Mouse (Mus musculus) heart, adult 8-10 months (tissue): ENCODE data around the gene Gm28557. TPM values are rescaled to one million over a fixed set of nuclear protein-coding genes. Genes with fewer than 3 reads are reported as not detected.
"Not testable (repeated sequence)": the region's sequence is repeated elsewhere in the genome, so short reads cannot be mapped to it uniquely, and the experiment has no call there.

Source experiments
- DNase-seq: peaks from one replicate; pipeline ENCODE4 v3.0.0; 2022; ENCODE audit warnings: low spot score
- total RNA-seq, 4 experiments: library from RNA; stranded (reverse); gene quantifications; 2 replicates each; pipeline ENCODE4 v1.2.4; 2022

Gene Gm28557
- 1 to 10 TPM; 1.9 to 2.8 (median 2.2) TPM for total RNA-seq

GRCm38 (mm10) chr13:67108194-67108820 lies at the start of gene Gm28557:
Gene Gm28557 (minus strand): TSS chr13:67108604.
- DNase-seq, result peak; percentile 98

- DNase-seq, result peak; percentile 89
Measured at GRCm38 (mm10) chr13:67128038-67128721, 19.8 kb upstream of the Gm28557 start.

GRCm38 (mm10) chr13:67127507-67127906 lies 19.1 kb upstream of the Gm28557 start:
- not testable (repeated sequence) for DNase-seq

GRCm38 (mm10) chr13:67124460-67124859 lies 16.1 kb upstream of the Gm28557 start:
- no peak for DNase-seq

GRCm38 (mm10) chr13:67121360-67121759 lies 13.0 kb upstream of the Gm28557 start, which contains the start of gene Zfp759:
Gene Zfp759 (plus strand): TSS chr13:67121660.
- not testable (repeated sequence) for DNase-seq

GRCm38 (mm10) chr13:67116163-67116562 lies 7.8 kb upstream of the Gm28557 start, which contains the start of gene Rslcan18:
Gene Rslcan18 (minus strand): TSS chr13:67116263.
- not testable (repeated sequence) for DNase-seq

- DNase-seq, result no peak
Measured at GRCm38 (mm10) chr13:67113287-67113686, 4.9 kb upstream of the Gm28557 start.

- peak; percentile 20 for DNase-seq
Measured at GRCm38 (mm10) chr13:67112096-67112495, 3.7 kb upstream of the Gm28557 start.

GRCm38 (mm10) chr13:67108821-67109206 lies 410 bp upstream of the Gm28557 start:
- DNase-seq, result no peak

- DNase-seq, result no peak
Measured at GRCm38 (mm10) chr13:67107681-67108080, 723 bp downstream of the Gm28557 start.

GRCm38 (mm10) chr13:67097876-67098275 lies 10.5 kb downstream of the Gm28557 start, which contains the start of gene Zfp708:
Gene Zfp708 (minus strand): TSS chr13:67097976.
- no peak for DNase-seq

- no peak for DNase-seq
Measured at GRCm38 (mm10) chr13:67090154-67090553, 18.2 kb downstream of the Gm28557 start.

GRCm38 (mm10) chr13:67081946-67082345 lies 26.5 kb downstream of the Gm28557 start:
- no peak for DNase-seq

GRCm38 (mm10) chr13:67081142-67081713 lies 27.2 kb downstream of the Gm28557 start:
- DNase-seq, result peak; percentile 89

- no peak for DNase-seq
Measured at GRCm38 (mm10) chr13:67077244-67077643, 31.2 kb downstream of the Gm28557 start.

- DNase-seq, result no peak
Measured at GRCm38 (mm10) chr13:67072786-67073185, 35.6 kb downstream of the Gm28557 start.

GRCm38 (mm10) chr13:67065386-67065785 lies 43.0 kb downstream of the Gm28557 start:
- no peak for DNase-seq

- no peak for DNase-seq
Measured at GRCm38 (mm10) chr13:67062427-67062826, 46.0 kb downstream of the Gm28557 start.

GRCm38 (mm10) chr13:67060786-67061358 lies 47.5 kb downstream of the Gm28557 start, which contains the start of gene Zfp712:
Gene Zfp712 (minus strand): TSS chr13:67061170.
- peak; percentile 95 for DNase-seq

GRCm38 (mm10) chr13:67060161-67060785 lies 48.1 kb downstream of the Gm28557 start:
- DNase-seq, result no peak
